Mouse (Mus musculus) thymus, adult 2 months (tissue): ENCODE results near the gene Usp10.

Experiments used
- CTCF ChIP-seq: fragments of 200-500 bp; IDR thresholded peaks from 2 replicates; pipeline ENCODE4 v1.5.1; 2012; ENCODE audit warnings: mild to moderate bottlenecking, control low read depth, low read length, moderate library complexity, borderline replicate concordance; ENCODE audit not compliant: control insufficient read depth, poor library complexity, insufficient read depth; ENCODE audit errors: extremely low read depth
- POLR2A ChIP-seq: fragments of 200-500 bp; IDR thresholded peaks from 2 replicates; pipeline ENCODE4 v1.6.1; 2012; ENCODE audit warnings: mild to moderate bottlenecking, low read length, control low read depth, moderate library complexity; ENCODE audit not compliant: control insufficient read depth, poor library complexity, insufficient read depth; ENCODE audit errors: extremely low read depth

DNA sequence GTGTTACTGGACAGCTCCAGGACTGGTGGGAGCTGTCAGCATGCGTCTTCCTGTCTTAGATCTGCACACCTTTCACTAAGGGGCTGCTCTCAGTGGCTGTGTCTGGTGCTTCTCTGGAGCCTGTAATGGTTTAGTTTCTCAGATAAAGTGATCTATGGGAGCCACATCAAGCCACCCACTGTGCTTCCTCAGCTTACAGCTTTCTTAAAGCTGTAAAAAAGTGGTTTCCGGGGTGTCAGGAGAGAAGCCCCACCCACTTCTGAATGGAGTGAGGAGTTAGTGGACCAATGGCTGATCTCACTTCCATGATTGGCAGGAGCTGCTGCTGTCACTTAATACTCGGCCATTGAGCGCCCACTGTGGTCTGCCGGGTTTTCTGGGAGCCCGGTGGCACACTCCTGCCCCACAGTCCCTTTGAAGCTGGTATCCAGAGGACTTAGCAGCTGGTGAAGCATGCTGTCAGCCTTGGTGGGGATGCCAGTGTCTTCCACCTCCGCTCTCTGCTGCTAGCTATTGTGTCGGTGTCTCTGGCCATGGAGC lies 36.2 kb downstream of the Usp10 start:
- TF ChIP-seq POLR2A (no peak), CTCF (no peak)
